Mouse (Mus musculus): ENCODE measurements around the gene Traf3.

GRCm38 (mm10) chr12:111192777-111193176 is 26.6 kb downstream of the Traf3 start:
- TF ChIP-seq POLR2A (IDR thresholded peaks at IDR 0.05; ENCODE audit: low read depth, low read length), result no peak
- TF ChIP-seq CTCF (IDR thresholded peaks at IDR 0.05; ENCODE audit: extremely low read depth, insufficient read depth, insufficient read length, insufficient replicate concordance), result no peak

Measured in spleen, adult 2 months (tissue).